Mouse (Mus musculus) neural tube, embryonic 14.5 days (tissue): Measurements from ENCODE around the gene Atp5k. TPM values are rescaled to one million over a fixed set of nuclear protein-coding genes. Genes with fewer than 3 reads are reported as not detected.

Experiments used
- ATAC-seq: fragments of 200-750 bp; cut with Nextera tagmentation; 2 replicates; pipeline ENCODE4 v1.8.0; 2017; ENCODE audit warnings: low read depth, mild to moderate bottlenecking, moderate TSS enrichment, moderate library complexity
- H3K27ac ChIP-seq: fragments of 300-500 bp; sonication (generic); 2 replicates; pipeline ENCODE4 v1.5.1; 2014; ENCODE audit warnings: low read depth, mild to moderate bottlenecking, control low read depth, low read length, moderate library complexity, mixed read lengths
- H3K27me3 ChIP-seq: fragments of 300-500 bp; sonication (generic); 2 replicates; pipeline ENCODE4 v1.6.1; 2014; ENCODE audit warnings: low read length; ENCODE audit not compliant: control insufficient read depth, insufficient read depth
- H3K36me3 ChIP-seq: fragments of 300-500 bp; sonication (generic); 2 replicates; pipeline ENCODE4 v1.6.1; 2014; ENCODE audit warnings: low read length, mixed read lengths; ENCODE audit not compliant: control insufficient read depth, insufficient read depth
- H3K4me1 ChIP-seq: fragments of 300-500 bp; sonication (generic); 2 replicates; pipeline ENCODE4 v1.6.1; 2014; ENCODE audit warnings: low read length; ENCODE audit not compliant: control insufficient read depth, insufficient read depth
- H3K4me2 ChIP-seq: fragments of 300-500 bp; sonication (generic); 2 replicates; pipeline ENCODE4 v1.6.1; 2014; ENCODE audit warnings: mild to moderate bottlenecking, low read depth, low read length, control low read depth
- H3K4me3 ChIP-seq: fragments of 300-500 bp; sonication (generic); 2 replicates; pipeline ENCODE4 v1.5.1; 2014; ENCODE audit warnings: low read depth, low read length, control low read depth, mixed read lengths
- H3K9ac ChIP-seq: fragments of 300-500 bp; sonication (generic); replicated peaks from 2 replicates; pipeline ENCODE4 v1.6.1; 2014; ENCODE audit warnings: low read depth, mild to moderate bottlenecking, control low read depth, low read length, mixed read lengths
- H3K9me3 ChIP-seq: fragments of 300-500 bp; sonication (generic); 2 replicates; pipeline ENCODE4 v1.6.1; 2016; ENCODE audit warnings: low read length; ENCODE audit not compliant: control insufficient read depth
- WGBS: fragments of 180-500 bp; shearing (Covaris S2); extraction: QIAGEN DNeasy Blood & Tissue Kit; methylation state at CpG from one replicate; pipeline ENCODE4 v1.1.7; 2014; 5-methylcytosine and 5-hydroxymethylcytosine counted together
- polyA plus RNA-seq: library from polyadenylated mRNA; unstranded; fragments of >200 nt; fragmentation: Nextera tagmentation; extraction: Ambion mirVana; gene quantifications from 2 replicates; pipeline ENCODE4 v1.2.1, GENCODE M21; 2014

Atp5k gene
- polyA plus RNA-seq = 390 and 448 TPM in 2 replicates

DNA sequence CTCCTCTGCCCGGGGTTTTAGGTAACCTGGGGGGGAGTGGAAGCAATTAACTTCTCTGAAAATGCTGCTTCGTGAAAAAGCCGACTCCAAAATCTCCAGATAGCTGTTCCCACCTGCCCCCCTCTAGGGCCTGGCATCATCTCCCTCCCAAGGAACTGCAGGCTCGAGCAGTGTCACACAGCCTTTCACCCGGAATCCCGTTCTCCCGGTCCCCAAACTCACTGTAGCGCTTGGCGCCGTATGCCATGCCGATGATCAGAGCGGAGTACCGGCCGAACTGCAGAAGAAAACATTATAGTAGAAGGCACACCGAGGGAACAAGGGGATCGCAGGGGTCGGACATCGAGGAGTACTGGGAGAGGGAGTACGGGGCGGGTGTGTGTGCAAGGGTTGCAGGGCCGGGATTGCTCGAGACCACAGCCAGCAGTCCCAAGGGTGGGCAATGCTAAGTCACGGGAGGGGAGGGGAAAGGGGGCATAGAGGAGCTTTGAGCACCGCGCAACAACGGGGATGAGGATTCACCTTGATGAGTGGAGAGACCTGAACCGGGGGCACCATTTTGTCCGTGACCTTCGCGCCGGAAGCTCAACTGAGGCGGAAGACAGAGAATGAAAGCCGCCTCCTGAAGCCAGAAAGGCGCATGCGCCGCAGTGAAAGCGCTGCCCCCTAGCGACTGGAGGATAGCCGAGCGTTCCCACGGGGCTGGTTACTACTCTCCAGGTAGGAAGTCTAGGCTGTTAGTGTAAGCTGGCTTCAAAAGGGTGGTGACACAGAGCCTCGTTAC, at the start of gene Atp5k:
TSS of gene Atp5k (minus strand) at position 645 of the 784 bp plus-strand sequence.
- Histone ChIP-seq H3K9ac (peak within 1 kb of the TSS; percentile 70), H3K27me3 (no peaks in the 10 kb centered on the region)
- WGBS = under 1% methylated on average over 42 of the region's 42 CpGs

DNA sequence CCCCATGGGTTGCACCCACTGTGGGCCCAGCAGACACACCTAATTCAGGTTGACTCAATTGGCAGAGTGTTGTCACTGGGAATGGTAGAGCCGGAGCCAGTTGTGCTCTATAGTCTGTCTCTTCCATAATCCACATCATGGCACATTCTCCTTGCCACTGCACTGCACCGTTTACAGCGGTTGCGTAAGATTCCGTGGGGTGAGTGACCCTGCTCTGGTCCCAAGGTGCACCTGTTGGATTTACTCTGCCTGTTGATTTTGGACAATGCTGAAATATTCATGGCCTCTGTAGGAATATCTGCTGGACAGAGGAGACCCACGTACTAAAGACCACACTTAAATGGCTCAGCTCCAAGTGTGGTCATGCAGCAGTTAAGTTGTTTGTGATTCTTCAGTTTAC, 48.8 kb upstream of the Atp5k start:
- WGBS = 96% methylated on average over 6 of the region's 6 CpGs
- Histone ChIP-seq H3K27me3 (no peaks in the 10 kb centered on the region), H3K4me1 (no peaks in the 10 kb centered on the region), H3K4me3 (no peak overlapping the region), H3K27ac (no peak overlapping the region), H3K9ac (no peak overlapping the region), H3K4me2 (no peak overlapping the region), H3K9me3 (no peaks in the 10 kb centered on the region), H3K36me3 (peaks cover 21% of the 10 kb centered on the region)
- ATAC-seq = no peak

More for the DNA sequence above, at the start of gene Atp5k:
- Histone ChIP-seq H3K4me2 (peak within 1 kb of the TSS; percentile 88), H3K4me3 (peak within 1 kb of the TSS; percentile 68), H3K9me3 (no peaks in the 10 kb centered on the region), H3K36me3 (0 out of 2 replicates have a peak, but pooled peaks cover 11% of the 10 kb centered on the region), H3K4me1 (peaks cover 14% of the 10 kb centered on the region), H3K27ac (no peak within 1 kb of the TSS)
- peak; percentile 90 for ATAC-seq

DNA sequence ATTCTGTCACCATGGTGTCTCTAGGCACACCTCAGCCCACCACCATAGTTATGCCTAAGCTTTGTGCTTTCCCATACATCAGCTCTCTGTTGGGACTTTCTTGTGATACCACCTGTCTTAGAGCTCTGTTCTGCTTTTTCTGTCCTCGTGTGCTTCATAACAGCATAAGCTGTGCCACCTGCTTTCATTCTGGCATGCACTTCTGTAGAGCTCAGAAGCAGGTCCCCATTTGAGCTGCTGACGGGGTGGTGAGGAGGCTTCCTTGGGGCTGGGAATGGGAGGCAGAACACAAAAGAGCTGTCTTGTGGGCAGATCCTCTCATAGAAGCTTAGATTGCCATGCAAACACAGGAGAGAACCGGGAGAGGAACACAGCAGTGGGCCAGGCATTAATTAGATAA, 41.7 kb upstream of the Atp5k start:
- Histone ChIP-seq H3K27me3 (no peaks in the 10 kb centered on the region), H3K4me1 (no peaks in the 10 kb centered on the region), H3K9ac (no peak overlapping the region), H3K4me2 (no peak overlapping the region), H3K4me3 (no peak overlapping the region), H3K27ac (no peak overlapping the region), H3K36me3 (peaks cover 62% of the 10 kb centered on the region), H3K9me3 (no peaks in the 10 kb centered on the region)
- 92% methylated on average over 3 of the region's 3 CpGs for WGBS
- no peak for ATAC-seq

DNA sequence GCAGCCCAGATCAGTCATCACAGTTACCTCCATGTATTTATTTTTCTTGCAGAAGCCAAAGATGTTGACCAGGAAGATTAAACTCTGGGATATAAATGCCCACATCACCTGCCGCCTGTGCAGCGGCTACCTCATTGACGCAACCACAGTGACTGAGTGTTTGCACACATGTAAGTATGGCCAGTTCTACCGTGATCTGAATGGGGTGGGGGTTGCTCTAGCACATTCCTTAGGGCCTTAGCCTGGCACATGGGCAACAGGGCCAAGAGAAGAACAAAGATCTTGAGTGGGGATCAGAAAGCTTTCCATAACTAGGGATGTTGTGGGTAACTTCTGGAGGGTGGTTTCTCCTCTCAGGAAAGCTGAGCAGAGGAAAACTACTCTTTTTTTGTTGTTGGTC, 39.5 kb upstream of the Atp5k start:
- Histone ChIP-seq H3K4me3 (no peak overlapping the region), H3K4me1 (no peaks in the 10 kb centered on the region), H3K9ac (no peak overlapping the region), H3K4me2 (no peak overlapping the region), H3K36me3 (peaks cover 62% of the 10 kb centered on the region), H3K27ac (no peak overlapping the region), H3K9me3 (no peaks in the 10 kb centered on the region), H3K27me3 (no peaks in the 10 kb centered on the region)
- ATAC-seq = no peak
- WGBS = 92% methylated on average over 4 of the region's 4 CpGs

DNA sequence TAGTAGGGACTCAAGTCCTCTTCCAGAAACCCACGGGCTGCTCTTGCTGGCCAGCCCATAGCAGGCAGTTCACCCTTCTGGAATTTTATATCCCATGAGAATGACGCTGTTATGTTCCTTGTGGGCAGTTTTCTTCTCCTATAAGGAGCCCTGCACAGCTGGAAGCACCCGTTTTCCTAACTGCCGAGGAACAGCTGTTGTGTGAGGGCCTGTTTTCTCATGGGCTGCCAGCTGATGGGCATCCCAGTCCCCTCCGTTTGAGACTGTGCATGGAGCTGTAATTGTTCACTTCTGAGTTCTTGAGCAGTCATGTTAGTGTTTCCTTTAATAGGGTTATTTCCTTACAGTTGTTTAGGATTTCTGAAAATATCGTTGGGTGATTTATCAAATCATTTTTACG, 35.4 kb upstream of the Atp5k start:
- peaks cover 25% of the 10 kb centered on the region for H3K36me3 ChIP-seq
- H3K27me3 ChIP-seq = no peaks in the 10 kb centered on the region
- WGBS = 64% methylated on average over 7 of the region's 7 CpGs

DNA sequence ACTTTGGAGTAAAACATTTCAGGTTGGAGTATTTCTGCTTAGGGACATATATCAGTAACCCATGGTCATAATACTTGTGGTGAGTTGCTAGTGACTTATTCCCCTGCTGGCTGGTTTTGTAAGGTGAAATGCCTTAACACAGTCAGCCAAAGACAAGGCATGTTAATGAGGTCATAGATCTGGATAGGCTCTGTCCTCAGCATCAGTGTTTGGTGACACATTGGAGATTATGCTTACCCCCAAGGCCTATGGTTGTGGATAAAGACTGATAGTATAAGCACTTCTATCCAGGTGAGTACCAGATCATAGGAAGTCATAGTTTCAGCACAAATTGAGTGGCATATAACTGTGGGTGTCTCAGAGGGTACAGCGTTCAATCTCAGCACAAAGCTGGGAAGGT, 32.4 kb upstream of the Atp5k start:
- WGBS = 100% methylated on average over 1 of the region's 1 CpGs
- H3K4me1 ChIP-seq = peaks cover 31% of the 10 kb centered on the region
- H3K27ac ChIP-seq = no peak overlapping the region
- no peaks in the 10 kb centered on the region for H3K27me3 ChIP-seq
- no peak overlapping the region for H3K4me3 ChIP-seq
- no peak overlapping the region for H3K4me2 ChIP-seq
- H3K9ac ChIP-seq = no peak overlapping the region
- no peak for ATAC-seq
- no peaks in the 10 kb centered on the region for H3K36me3 ChIP-seq
- H3K9me3 ChIP-seq = no peaks in the 10 kb centered on the region

More for the DNA sequence above, 35.4 kb upstream of the Atp5k start:
- H3K4me2 ChIP-seq = no peak overlapping the region
- H3K9me3 ChIP-seq = no peaks in the 10 kb centered on the region
- H3K27ac ChIP-seq = no peak overlapping the region
- ATAC-seq = no peak
- H3K9ac ChIP-seq = no peak overlapping the region
- 0 out of 2 replicates have a peak, but pooled peaks cover 6% of the 10 kb centered on the region for H3K4me1 ChIP-seq
- no peak overlapping the region for H3K4me3 ChIP-seq

DNA sequence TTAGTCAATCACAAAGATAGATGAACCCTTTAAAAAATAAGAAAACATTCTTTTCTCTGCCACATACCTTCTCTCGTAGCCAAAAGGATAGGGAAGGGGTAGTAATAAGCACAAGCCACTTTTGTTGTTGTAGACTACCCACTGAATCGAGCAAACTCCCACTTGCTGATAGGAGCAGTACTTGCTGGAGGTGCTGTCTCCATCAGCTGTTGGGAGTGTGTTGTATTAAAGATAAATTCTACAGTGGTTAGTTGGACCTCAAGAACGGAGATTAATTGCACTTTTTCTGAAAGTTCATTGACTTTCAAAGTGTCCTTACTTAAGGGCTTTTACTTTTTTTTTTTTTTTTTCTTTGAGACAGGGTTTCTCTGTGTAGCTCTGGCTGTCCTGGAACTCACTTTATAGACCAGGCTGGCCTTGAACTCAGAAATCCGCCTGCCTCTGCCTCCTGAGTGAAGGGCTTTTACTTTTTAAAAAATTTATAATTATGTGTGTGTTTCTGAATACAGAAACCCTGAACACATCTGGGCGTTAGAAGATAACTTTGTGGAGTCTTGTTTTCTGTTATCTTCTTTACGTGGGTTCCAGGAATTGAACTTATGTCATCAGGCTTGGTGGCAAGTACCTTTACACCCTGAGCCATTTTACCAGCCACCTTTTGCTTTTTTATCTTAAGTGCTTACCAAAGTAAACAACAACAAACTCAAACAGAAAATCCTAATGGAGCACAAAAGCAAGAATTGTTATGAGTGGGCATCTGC, 31.1 kb upstream of the Atp5k start:
- H3K9ac ChIP-seq = no peak overlapping the region
- H3K4me1 ChIP-seq = peaks cover 31% of the 10 kb centered on the region
- H3K4me2 ChIP-seq = no peak overlapping the region
- no peak overlapping the region for H3K27ac ChIP-seq
- H3K27me3 ChIP-seq = peaks cover 3% of the 10 kb centered on the region; the same call in 1 of the 2 replicates
- H3K36me3 ChIP-seq = no peaks in the 10 kb centered on the region
- no peak for ATAC-seq
- H3K4me3 ChIP-seq = no peak overlapping the region
- H3K9me3 ChIP-seq = no peaks in the 10 kb centered on the region
- 90% methylated on average over 6 of the region's 6 CpGs for WGBS

DNA sequence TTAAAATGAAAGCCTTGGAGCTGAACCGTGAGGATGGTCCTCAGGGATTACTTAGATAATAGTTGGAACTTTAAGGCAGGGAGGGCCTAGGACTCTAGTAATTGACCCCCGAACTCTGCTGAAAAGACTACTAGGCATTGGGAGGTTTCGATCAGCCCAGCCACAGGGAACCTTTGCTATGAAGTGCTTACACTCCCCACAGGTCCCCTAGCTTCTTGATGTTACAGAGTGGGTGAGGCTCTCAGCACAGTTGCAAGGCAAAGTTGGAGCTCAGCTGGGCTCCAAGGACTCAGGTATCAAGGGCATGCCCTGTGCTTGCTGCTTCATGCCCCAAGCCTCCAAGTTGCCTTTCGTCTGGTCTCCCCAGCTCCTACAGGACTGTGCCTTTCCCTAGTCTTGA, 28.2 kb upstream of the Atp5k start:
- ATAC-seq = no peak
- Histone ChIP-seq H3K36me3 (no peaks in the 10 kb centered on the region), H3K9ac (peak overlapping the region; percentile 99), H3K4me1 (peaks cover 31% of the 10 kb centered on the region), H3K4me3 (peak overlapping the region; percentile 82), H3K9me3 (no peaks in the 10 kb centered on the region), H3K27me3 (peaks cover 3% of the 10 kb centered on the region; the same call in 1 of the 2 replicates), H3K4me2 (peak overlapping the region; percentile 98), H3K27ac (no peak overlapping the region)
- 41% methylated on average over 4 of the region's 4 CpGs for WGBS
